Mouse (Mus musculus) heart, embryonic 11.5 days (tissue): ENCODE results near the gene Clstn1. TPM values are rescaled to one million over a fixed set of nuclear protein-coding genes. Genes with fewer than 3 reads are reported as not detected.

Experiments
- ATAC-seq: fragments of 200-750 bp; cut with Nextera tagmentation; replicated peaks from 2 replicates; pipeline ENCODE4 v1.8.0; 2017; ENCODE audit warnings: moderate library complexity; ENCODE audit not compliant: insufficient number of reproducible peaks, low FRiP score, low TSS enrichment
- H3K27ac ChIP-seq: fragments of 300-500 bp; sonication (generic); 2 replicates; pipeline ENCODE4 v1.5.1; 2014; ENCODE audit warnings: mild to moderate bottlenecking, low read depth, low read length
- H3K27me3 ChIP-seq: fragments of 300-500 bp; sonication (generic); 2 replicates; pipeline ENCODE4 v1.6.1; 2014; ENCODE audit warnings: mild to moderate bottlenecking, low read length, mixed read lengths; ENCODE audit not compliant: control insufficient read depth, insufficient read depth
- H3K36me3 ChIP-seq: fragments of 300-500 bp; sonication (generic); 2 replicates; pipeline ENCODE4 v1.6.1; 2014; ENCODE audit warnings: mild to moderate bottlenecking, low read length, moderate library complexity, mixed read lengths; ENCODE audit not compliant: control insufficient read depth, insufficient read depth
- H3K4me1 ChIP-seq: fragments of 300-500 bp; sonication (generic); 2 replicates; pipeline ENCODE4 v1.6.1; 2014; ENCODE audit warnings: low read length; ENCODE audit not compliant: control insufficient read depth, insufficient read depth
- H3K4me2 ChIP-seq: fragments of 300-500 bp; sonication (generic); 2 replicates; pipeline ENCODE4 v1.6.1; 2014; ENCODE audit warnings: mild to moderate bottlenecking, moderate library complexity
- H3K4me3 ChIP-seq: fragments of 300-500 bp; sonication (generic); 2 replicates; pipeline ENCODE4 v1.5.1; 2014; ENCODE audit warnings: low read depth, low read length
- H3K9ac ChIP-seq: fragments of 300-500 bp; sonication (generic); 2 replicates; pipeline ENCODE4 v1.6.1; 2014; ENCODE audit warnings: mild to moderate bottlenecking, low read depth, low read length, moderate library complexity
- H3K9me3 ChIP-seq: fragments of 300-500 bp; sonication (generic); replicated peaks from 2 replicates; pipeline ENCODE4 v1.6.1; 2016; ENCODE audit warnings: low read length; ENCODE audit not compliant: control insufficient read depth
- WGBS: fragments of 180-500 bp; shearing (Covaris S2); extraction: QIAGEN DNeasy Blood & Tissue Kit; methylation state at CpG from one replicate; pipeline ENCODE4 v1.1.7; 2014; ENCODE audit not compliant: insufficient replicate concordance; 5-methylcytosine and 5-hydroxymethylcytosine counted together
- polyA plus RNA-seq: library from polyadenylated mRNA; unstranded; fragments of >200 nt; fragmentation: Nextera tagmentation; extraction: Ambion mirVana; gene quantifications from 2 replicates; pipeline ENCODE4 v1.2.1, GENCODE M21; 2014

Clstn1 gene
- polyA plus RNA-seq, 1 experiment from 2014 or later: 12.3 TPM

GRCm38 (mm10) chr4:149659495-149660116 lies 73.3 kb downstream of the Clstn1 start:
- no peak overlapping the region for H3K27ac ChIP-seq
- H3K27me3 ChIP-seq: no peaks in the 10 kb centered on the region
- H3K9me3 ChIP-seq: no peaks in the 10 kb centered on the region
- H3K4me1 ChIP-seq: no peaks in the 10 kb centered on the region
- H3K36me3 ChIP-seq: no peaks in the 10 kb centered on the region
- WGBS: 58% methylated on average over 25 of the region's 25 CpGs
- no peak overlapping the region for H3K4me3 ChIP-seq
- ATAC-seq: no peak
- 0 out of 2 replicates have a peak overlapping the region, but pooled peaks have one; percentile 12 for H3K9ac ChIP-seq
- peak overlapping the region; percentile 41; the same call in 1 of the 2 replicates for H3K4me2 ChIP-seq

GRCm38 (mm10) chr4:149660598-149660997 lies 74.3 kb downstream of the Clstn1 start:
- Histone ChIP-seq H3K4me2 (no peak overlapping the region), H3K4me1 (no peaks in the 10 kb centered on the region), H3K9ac (no peak overlapping the region), H3K36me3 (no peaks in the 10 kb centered on the region), H3K9me3 (no peaks in the 10 kb centered on the region), H3K27ac (no peak overlapping the region), H3K4me3 (no peak overlapping the region), H3K27me3 (no peaks in the 10 kb centered on the region)
- ATAC-seq: no peak
- 79% methylated on average over 7 of the region's 7 CpGs for WGBS

GRCm38 (mm10) chr4:149661967-149662589 lies 75.8 kb downstream of the Clstn1 start:
- H3K4me2 ChIP-seq: no peak overlapping the region
- no peak overlapping the region for H3K9ac ChIP-seq
- H3K27me3 ChIP-seq: no peaks in the 10 kb centered on the region
- H3K27ac ChIP-seq: no peak overlapping the region
- no peak for ATAC-seq
- H3K9me3 ChIP-seq: no peaks in the 10 kb centered on the region
- 80% methylated on average over 14 of the region's 14 CpGs for WGBS
- H3K4me3 ChIP-seq: no peak overlapping the region
- H3K4me1 ChIP-seq: no peaks in the 10 kb centered on the region
- no peaks in the 10 kb centered on the region for H3K36me3 ChIP-seq

GRCm38 (mm10) chr4:149663849-149664503 lies 77.7 kb downstream of the Clstn1 start:
- ATAC-seq: no peak
- Histone ChIP-seq H3K4me1 (no peaks in the 10 kb centered on the region), H3K36me3 (no peaks in the 10 kb centered on the region), H3K4me2 (no peak overlapping the region), H3K9ac (no peak overlapping the region), H3K9me3 (no peaks in the 10 kb centered on the region), H3K27me3 (no peaks in the 10 kb centered on the region), H3K4me3 (no peak overlapping the region), H3K27ac (no peak overlapping the region)
- WGBS: 79% methylated on average over 7 of the region's 7 CpGs

GRCm38 (mm10) chr4:149665016-149665691 lies 78.9 kb downstream of the Clstn1 start:
- no peaks in the 10 kb centered on the region for H3K4me1 ChIP-seq
- no peaks in the 10 kb centered on the region for H3K27me3 ChIP-seq
- no peak for ATAC-seq
- H3K9me3 ChIP-seq: no peaks in the 10 kb centered on the region
- H3K36me3 ChIP-seq: no peaks in the 10 kb centered on the region
- no peak overlapping the region for H3K27ac ChIP-seq
- no peak overlapping the region for H3K4me3 ChIP-seq
- no peak overlapping the region for H3K9ac ChIP-seq
- no peak overlapping the region for H3K4me2 ChIP-seq
- WGBS: 72% methylated on average over 6 of the region's 6 CpGs

GRCm38 (mm10) chr4:149665692-149666090 lies 79.4 kb downstream of the Clstn1 start:
- ATAC-seq: no peak

GRCm38 (mm10) chr4:149671175-149671574 lies 84.9 kb downstream of the Clstn1 start:
- 93% methylated on average over 6 of the region's 6 CpGs for WGBS
- H3K4me1 ChIP-seq: peaks cover 5% of the 10 kb centered on the region; the same call in 1 of the 2 replicates
- H3K9ac ChIP-seq: no peak overlapping the region
- no peaks in the 10 kb centered on the region for H3K36me3 ChIP-seq
- H3K27ac ChIP-seq: no peak overlapping the region
- 0 out of 2 replicates have a peak, but pooled peaks cover 3% of the 10 kb centered on the region for H3K9me3 ChIP-seq
- H3K27me3 ChIP-seq: peaks cover 19% of the 10 kb centered on the region
- no peak overlapping the region for H3K4me2 ChIP-seq
- H3K4me3 ChIP-seq: no peak overlapping the region
- ATAC-seq: no peak

More at GRCm38 (mm10) chr4:149665692-149666090, 79.4 kb downstream of the Clstn1 start:
- WGBS: 84% methylated on average over 6 of the region's 6 CpGs
- H3K4me3 ChIP-seq: no peak overlapping the region
- no peaks in the 10 kb centered on the region for H3K9me3 ChIP-seq
- no peaks in the 10 kb centered on the region for H3K4me1 ChIP-seq
- H3K27me3 ChIP-seq: no peaks in the 10 kb centered on the region
- no peak overlapping the region for H3K4me2 ChIP-seq
- no peaks in the 10 kb centered on the region for H3K36me3 ChIP-seq
- no peak overlapping the region for H3K27ac ChIP-seq
- H3K9ac ChIP-seq: no peak overlapping the region

GRCm38 (mm10) chr4:149672747-149673146 lies 86.5 kb downstream of the Clstn1 start:
- peaks cover 6% of the 10 kb centered on the region; the same call in 1 of the 2 replicates for H3K4me1 ChIP-seq
- peaks cover 19% of the 10 kb centered on the region for H3K27me3 ChIP-seq
- H3K36me3 ChIP-seq: no peaks in the 10 kb centered on the region
- no peak overlapping the region for H3K4me2 ChIP-seq
- no peak overlapping the region for H3K27ac ChIP-seq
- 84% methylated on average over 5 of the region's 5 CpGs for WGBS
- H3K4me3 ChIP-seq: no peak overlapping the region
- no peak for ATAC-seq
- H3K9ac ChIP-seq: no peak overlapping the region
- H3K9me3 ChIP-seq: 0 out of 2 replicates have a peak, but pooled peaks cover 3% of the 10 kb centered on the region
